Mouse (Mus musculus): Measurements from ENCODE around the gene Fgfr2.

Fgfr2 gene

GRCm38 (mm10) chr7:132610468-132611318 is 512.5 kb downstream of the Fgfr2 start, which contains the start of gene Lhpp:
Lhpp (plus strand) TSS chr7:132610638.
- DNase-seq (ENCODE audit: low spot score) = peak; percentile 76

DNA sequence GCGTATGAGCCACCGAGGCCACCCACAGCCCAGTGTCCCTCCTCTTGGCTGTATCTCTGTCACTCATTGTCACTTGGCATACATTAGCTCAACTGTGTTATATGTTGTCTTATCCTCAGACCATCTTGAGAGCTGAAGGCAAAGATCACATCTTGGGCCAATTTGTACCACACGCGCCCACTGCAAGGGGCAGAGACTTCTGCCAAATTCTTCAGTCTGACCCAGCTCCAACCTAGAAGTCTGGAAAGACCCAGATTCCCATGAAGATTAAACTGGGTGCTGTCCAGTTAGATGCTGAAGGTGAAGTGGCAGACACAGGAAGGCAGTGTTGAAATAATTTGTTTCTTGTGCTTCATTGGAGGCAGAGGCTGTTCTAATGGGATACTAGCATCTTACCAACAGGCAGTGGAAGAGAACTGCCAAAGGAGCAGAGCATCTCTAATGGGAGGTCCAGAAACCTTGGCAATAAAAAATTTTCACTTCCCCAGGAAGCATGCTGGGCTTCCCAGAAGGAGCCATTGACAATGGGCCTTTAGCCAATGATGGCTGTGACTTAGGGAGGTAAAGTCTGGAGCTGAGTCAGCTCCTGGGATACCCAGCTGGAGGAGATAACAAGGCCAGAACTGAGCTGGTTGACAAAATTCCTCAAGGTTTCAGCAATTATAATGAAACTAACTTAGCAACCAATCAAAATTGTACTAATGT is 514.7 kb downstream of the Fgfr2 start:
- DNase-seq (ENCODE audit: low spot score) = no peak

GRCm38 (mm10) chr7:132605689-132606088 is 517.5 kb downstream of the Fgfr2 start:
- DNase-seq (ENCODE audit: low spot score) = no peak

- no peak for DNase-seq (ENCODE audit: low spot score)
Observed at GRCm38 (mm10) chr7:132604720-132605119, 518.4 kb downstream of the Fgfr2 start.

GRCm38 (mm10) chr7:132600926-132601325 is 522.2 kb downstream of the Fgfr2 start:
- no peak for DNase-seq (ENCODE audit: low spot score)

DNA sequence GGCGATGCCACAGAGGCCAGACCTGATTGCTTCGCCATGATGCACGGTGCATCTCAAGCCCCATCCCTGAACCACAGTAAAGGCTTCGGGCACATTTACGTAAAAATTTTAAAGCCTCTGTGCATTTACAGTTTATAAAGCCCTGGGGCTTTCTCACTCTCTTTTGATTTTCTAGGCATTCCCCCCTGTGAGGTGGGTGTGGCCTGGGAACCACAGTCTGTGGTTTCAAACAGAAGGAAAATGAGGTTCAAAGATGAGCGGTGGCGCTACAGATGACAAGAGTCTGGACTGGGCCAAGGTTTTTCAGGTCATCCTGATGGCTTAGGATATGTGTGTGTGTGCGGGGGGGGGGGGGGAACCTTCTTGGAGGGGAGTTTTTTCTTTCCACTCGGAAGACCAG is 523.1 kb downstream of the Fgfr2 start:
- no peak for DNase-seq (ENCODE audit: low spot score)

DNA sequence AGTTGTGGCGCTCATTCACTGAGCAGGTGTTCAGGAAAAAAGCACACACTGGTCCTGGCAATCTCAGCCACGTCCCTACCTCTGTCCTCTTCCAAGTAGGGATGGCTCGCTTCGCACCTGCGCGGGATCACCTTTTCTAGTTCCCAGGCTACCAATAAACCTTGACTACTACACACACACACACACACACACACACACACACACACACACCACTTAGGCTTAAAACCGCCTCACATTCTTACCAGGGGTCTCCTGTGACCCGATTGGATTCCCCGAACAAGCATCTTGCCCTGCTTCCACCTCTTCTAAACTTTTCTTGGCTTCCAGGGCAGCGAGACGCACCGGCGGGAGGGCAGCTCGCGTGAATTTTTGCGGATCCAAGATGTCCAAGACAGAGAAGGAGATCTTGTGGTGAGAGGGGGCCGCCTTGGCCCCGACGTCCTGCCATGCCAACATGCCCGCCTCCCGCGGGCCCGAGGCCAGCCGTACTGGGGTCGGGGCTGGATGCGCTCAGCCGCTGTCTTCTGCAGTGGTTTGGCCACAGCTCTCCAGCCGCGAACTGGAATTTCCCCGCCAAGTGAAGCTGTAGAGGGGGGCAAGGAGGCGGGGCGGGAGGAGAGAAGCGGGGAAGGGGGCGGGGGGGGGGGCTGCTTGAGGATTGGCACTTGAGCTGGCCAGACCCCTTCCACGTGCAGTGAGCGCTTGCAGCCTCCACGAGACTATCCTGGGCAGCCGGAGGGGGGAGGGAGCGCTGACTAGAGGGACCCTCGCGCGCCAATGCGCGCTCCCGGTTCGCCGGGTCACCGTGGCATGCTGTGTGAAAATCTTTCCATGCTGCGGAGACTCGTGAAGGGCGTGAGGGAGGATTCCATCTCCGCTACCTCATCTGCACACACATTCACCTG is 523.8 kb downstream of the Fgfr2 start, which contains the start of gene Nkx1-2:
Gene Nkx1-2, minus strand, starts transcription at position 567 of the 905 bp plus-strand sequence.
- DNase-seq (ENCODE audit: low spot score) = no peak

DNA sequence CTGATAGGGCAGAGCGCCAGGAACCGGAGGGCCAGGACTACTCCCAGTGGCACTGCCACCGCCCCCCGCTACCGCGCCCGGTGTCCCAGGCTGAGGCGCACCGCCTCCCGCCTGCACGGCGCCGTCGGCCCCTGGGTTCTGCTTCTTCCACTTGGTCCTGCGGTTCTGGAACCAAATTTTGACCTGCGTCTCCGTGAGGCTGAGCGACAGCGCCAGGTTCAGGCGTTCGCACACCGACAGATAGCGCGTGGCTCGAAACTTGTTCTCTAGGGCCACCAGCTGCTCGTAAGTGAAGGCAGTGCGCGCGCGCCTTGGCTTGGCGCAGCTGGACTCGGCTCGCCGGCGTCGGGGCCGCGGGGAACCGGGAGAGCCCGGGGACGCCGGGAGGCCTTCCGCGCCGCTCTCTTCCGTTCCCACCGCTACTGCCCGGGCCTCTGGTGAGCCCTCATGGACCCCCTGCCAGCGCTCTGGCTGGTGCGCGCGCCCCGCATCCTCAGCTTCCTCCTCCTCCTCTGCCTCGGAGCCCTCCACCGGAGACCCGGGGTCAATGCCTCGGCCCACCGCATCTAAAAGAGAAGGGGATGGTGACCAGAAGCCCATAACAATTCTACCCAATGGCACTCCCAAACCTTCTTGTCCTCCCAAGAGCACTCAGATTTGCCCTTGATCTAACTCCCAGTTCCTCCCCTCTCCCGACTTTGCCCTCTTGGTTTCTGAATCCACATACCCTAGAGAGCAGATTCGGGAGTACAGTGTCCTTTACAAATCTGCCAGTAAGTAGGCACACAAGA is 525.7 kb downstream of the Fgfr2 start:
- DNase-seq (ENCODE audit: low spot score) = no peak

DNA sequence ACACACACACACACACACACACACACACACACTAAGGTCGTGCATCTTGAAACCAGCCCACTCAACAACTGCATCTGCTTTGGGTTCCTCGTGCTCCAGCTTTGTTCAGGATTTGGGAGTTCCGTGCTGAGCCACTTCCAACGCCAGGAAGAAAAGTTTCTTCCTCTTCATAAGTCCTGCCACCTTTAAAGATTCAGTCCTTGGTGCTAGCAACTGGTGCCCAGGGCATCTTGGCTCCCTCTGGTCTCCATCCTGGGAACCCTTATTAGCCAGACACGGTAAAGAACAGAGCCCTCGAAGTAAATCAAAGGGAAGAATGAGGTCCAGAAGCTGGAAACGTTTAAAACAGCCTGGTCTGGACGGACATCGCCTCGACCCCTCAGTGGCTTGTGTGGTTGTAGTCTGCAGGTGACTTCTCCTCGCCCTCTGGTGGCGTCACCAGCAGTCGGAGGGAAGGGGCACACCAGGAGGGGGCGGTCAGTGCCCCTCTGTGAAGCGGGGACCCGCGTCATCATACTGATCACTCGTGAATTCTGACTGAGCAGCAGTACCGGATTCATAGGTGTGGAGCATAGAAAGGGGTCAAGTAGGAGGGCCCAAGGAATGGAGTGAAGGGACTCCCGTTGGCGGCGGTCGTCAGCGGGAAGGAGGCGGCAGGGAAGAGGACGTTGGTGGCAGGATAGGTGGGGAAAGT is 526.4 kb downstream of the Fgfr2 start:
- no peak for DNase-seq (ENCODE audit: low spot score)

GRCm38 (mm10) chr7:132595787-132596186 is 527.4 kb downstream of the Fgfr2 start:
- DNase-seq (ENCODE audit: low spot score) = no peak

- no peak for DNase-seq (ENCODE audit: low spot score)
Observed at GRCm38 (mm10) chr7:132594325-132594724, 528.8 kb downstream of the Fgfr2 start.

DNA sequence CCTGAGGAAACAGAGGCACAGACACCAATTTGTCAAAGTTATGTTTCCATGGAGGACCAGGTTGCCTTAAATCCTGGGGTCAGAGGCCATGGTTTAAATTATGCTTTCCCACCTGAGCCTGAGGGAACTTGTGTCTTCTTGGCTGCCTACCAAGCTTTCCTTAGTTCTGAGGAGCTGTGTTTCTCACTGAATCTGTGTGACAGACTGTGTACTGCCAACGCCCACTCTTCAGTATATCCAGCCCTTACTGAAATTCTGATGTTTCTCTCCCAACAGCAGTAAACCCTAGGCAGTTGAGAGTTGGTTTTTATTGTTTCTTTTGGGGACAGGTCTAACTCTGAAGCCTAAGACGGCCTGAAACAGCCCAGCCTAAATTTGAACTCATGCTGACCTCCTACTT is 529.4 kb downstream of the Fgfr2 start:
- DNase-seq (ENCODE audit: low spot score) = no peak

- no peak for DNase-seq (ENCODE audit: low spot score)
Observed at GRCm38 (mm10) chr7:132589610-132590009, 533.5 kb downstream of the Fgfr2 start.

GRCm38 (mm10) chr7:132587167-132587566 is 536.0 kb downstream of the Fgfr2 start:
- DNase-seq (ENCODE audit: low spot score) = no peak

- no peak for DNase-seq (ENCODE audit: low spot score)
Observed at GRCm38 (mm10) chr7:132585695-132586491, 537.3 kb downstream of the Fgfr2 start.

DNA sequence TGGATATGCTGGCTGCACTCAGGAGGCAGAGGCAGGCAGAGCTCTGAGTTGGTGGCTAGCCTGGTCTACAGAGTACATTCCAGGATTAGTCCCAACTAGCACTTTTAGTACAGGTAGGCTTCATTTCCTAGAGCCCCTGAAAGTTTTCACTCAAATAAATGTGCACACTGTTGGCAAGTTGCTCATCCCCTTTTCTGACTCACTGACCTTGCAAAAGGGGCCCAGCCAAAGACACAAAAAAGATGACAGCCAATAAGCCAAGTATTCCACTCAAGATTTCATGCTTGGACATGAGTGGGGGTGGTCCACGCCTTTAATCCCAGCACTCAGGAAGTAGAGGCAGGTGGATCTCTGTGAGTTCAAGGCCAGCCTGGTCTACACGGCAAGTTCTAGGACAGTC is 541.7 kb downstream of the Fgfr2 start:
- DNase-seq (ENCODE audit: low spot score) = no peak

DNA sequence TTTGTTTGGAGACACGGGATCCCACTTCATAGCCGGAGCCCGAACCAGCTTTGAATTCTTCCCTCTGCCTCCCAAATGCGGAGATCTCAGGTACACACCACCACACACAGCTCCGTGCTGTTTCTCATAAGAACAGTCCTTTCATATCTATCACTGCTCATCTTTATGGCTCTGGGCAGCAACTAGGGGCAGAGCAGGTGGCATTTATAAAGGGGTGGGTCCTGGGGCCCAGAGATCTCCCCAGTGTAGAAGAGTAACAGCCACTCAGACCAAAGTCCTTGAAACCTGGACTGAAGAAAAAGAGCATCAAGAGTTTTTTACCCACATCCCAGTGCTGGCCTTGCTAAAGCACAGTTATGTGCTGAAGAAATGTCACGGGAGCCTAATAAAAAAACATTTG is 542.6 kb downstream of the Fgfr2 start:
- DNase-seq (ENCODE audit: low spot score) = no peak

GRCm38 (mm10) chr7:132576891-132577290 is 546.3 kb downstream of the Fgfr2 start:
- DNase-seq (ENCODE audit: low spot score) = no peak

DNA sequence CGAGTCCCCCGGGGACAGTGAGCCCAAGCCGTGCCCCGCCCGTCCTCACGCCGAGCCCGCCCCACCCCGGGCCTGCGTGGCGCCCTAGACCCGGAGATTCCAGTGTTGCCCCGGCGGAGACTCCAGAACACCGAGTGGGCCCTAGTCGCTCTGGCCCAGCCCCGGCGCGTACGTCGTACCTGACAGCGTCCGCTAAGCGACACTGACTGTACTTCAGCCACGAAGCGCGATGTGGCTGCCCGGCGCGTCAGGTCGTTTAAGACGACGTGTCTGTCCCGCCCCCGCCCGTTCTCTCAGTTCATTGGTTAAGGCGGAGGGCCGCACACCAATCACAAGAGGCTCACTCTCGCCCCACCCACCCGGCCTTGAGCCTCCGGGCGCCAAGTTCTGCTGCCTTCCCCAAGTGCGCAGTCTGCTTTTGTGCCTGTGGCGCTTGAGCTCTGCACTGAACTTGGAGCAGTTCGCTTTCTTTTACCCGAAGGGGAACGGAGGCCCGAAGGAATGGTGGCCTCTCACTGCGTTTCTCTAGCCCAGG is 547.0 kb downstream of the Fgfr2 start, which contains the start of gene Oat:
Gene Oat, minus strand, starts transcription at position 283 of the 535 bp plus-strand sequence.
- peak; percentile 80 for DNase-seq (ENCODE audit: low spot score)
